Mouse (Mus musculus): ENCODE measurements at regions not wholly inside any gene's neighbourhood (a gene's known extent, or its start where the extent isn't known, plus 50 kb on each side); places are given as distances from the start of the nearest gene placed in this dataset.
"Not testable (repeated sequence)": the region's sequence is repeated elsewhere in the genome, so short reads cannot be mapped to it uniquely, and the experiment has no call there.

- H3K4me2 ChIP-seq (replicated peaks); H3K9ac ChIP-seq (replicated peaks); ATAC-seq (ENCODE audit: low FRiP score, low read depth); H3K27me3 ChIP-seq; H3K4me1 ChIP-seq; H3K27ac ChIP-seq (replicated peaks); H3K4me3 ChIP-seq; H3K36me3 ChIP-seq: not testable (repeated sequence)
- H3K9me3 ChIP-seq: 0 out of 2 replicates have a peak, but pooled peaks cover 13% of the 10 kb centered on the region
Observed at GRCm38 (mm10) chr8:19976461-19976860, 73.3 kb downstream of the Gm31371 start.

- ATAC-seq (ENCODE audit: low FRiP score, low read depth): peak; percentile 95
- H3K9ac ChIP-seq (replicated peaks): peak overlapping the region; percentile 46; the same call in 1 of the 2 replicates
- WGBS: 11% methylated on average over 35 of the region's 42 CpGs
- H3K36me3 ChIP-seq: no peaks in the 10 kb centered on the region
- H3K4me1 ChIP-seq: 0 out of 2 replicates have a peak, but pooled peaks cover 3% of the 10 kb centered on the region
- no peak overlapping the region for H3K27ac ChIP-seq (replicated peaks)
- H3K4me3 ChIP-seq: peak overlapping the region; percentile 44
- no peaks in the 10 kb centered on the region for H3K27me3 ChIP-seq
- H3K4me2 ChIP-seq (replicated peaks): peak overlapping the region; percentile 58
- H3K9me3 ChIP-seq: 0 out of 2 replicates have a peak, but pooled peaks cover 16% of the 10 kb centered on the region
Observed at GRCm38 (mm10) chr8:19979536-19980345, 76.5 kb downstream of the Gm31371 start.

- H3K27ac ChIP-seq (replicated peaks); H3K36me3 ChIP-seq; ATAC-seq (ENCODE audit: low FRiP score, low read depth); H3K27me3 ChIP-seq; H3K4me1 ChIP-seq: not testable (repeated sequence)
- Histone ChIP-seq H3K4me3 (peak overlapping the region; percentile 44), H3K9ac (replicated peaks) (peak overlapping the region; percentile 46; the same call in 1 of the 2 replicates), H3K9me3 (0 out of 2 replicates have a peak, but pooled peaks cover 14% of the 10 kb centered on the region), H3K4me2 (replicated peaks) (peak overlapping the region; percentile 58)
- 30% methylated on average over 26 of the region's 26 CpGs for WGBS
Observed at GRCm38 (mm10) chr8:19980346-19980726, 77.1 kb downstream of the Gm31371 start.

- WGBS: 87% methylated on average over 3 of the region's 3 CpGs
- H3K36me3 ChIP-seq; H3K27ac ChIP-seq (replicated peaks); H3K27me3 ChIP-seq; H3K4me3 ChIP-seq; H3K9ac ChIP-seq (replicated peaks); H3K9me3 ChIP-seq; ATAC-seq (ENCODE audit: low FRiP score, low read depth); H3K4me2 ChIP-seq (replicated peaks); H3K4me1 ChIP-seq: not testable (repeated sequence)
Observed at GRCm38 (mm10) chr8:20008106-20008505, 104.9 kb downstream of the Gm31371 start.

- H3K4me2 ChIP-seq (replicated peaks); H3K9ac ChIP-seq (replicated peaks); H3K4me3 ChIP-seq; H3K36me3 ChIP-seq; H3K27me3 ChIP-seq; H3K4me1 ChIP-seq; H3K27ac ChIP-seq (replicated peaks); H3K9me3 ChIP-seq; ATAC-seq (ENCODE audit: low FRiP score, low read depth): not testable (repeated sequence)
- WGBS: 74% methylated on average over 8 of the region's 8 CpGs
Observed at GRCm38 (mm10) chr8:20010947-20011346, 107.8 kb downstream of the Gm31371 start.

GRCm38 (mm10) chr8:20013278-20013677, 110.1 kb downstream of the Gm31371 start:
- H3K27ac ChIP-seq (replicated peaks); H3K36me3 ChIP-seq; H3K9me3 ChIP-seq; ATAC-seq (ENCODE audit: low FRiP score, low read depth); H3K4me3 ChIP-seq; H3K4me1 ChIP-seq; H3K27me3 ChIP-seq; H3K9ac ChIP-seq (replicated peaks); H3K4me2 ChIP-seq (replicated peaks): not testable (repeated sequence)
- WGBS: 82% methylated on average over 7 of the region's 7 CpGs

GRCm38 (mm10) chr8:20014451-20015130, 111.4 kb downstream of the Gm31371 start:
- not testable (repeated sequence) for ATAC-seq (ENCODE audit: low FRiP score, low read depth); H3K4me2 ChIP-seq (replicated peaks); H3K9me3 ChIP-seq; H3K36me3 ChIP-seq; H3K27me3 ChIP-seq; H3K9ac ChIP-seq (replicated peaks); H3K4me3 ChIP-seq; H3K27ac ChIP-seq (replicated peaks); H3K4me1 ChIP-seq
- 79% methylated on average over 5 of the region's 5 CpGs for WGBS

- not testable (repeated sequence) for H3K4me3 ChIP-seq; H3K9ac ChIP-seq (replicated peaks); ATAC-seq (ENCODE audit: low FRiP score, low read depth); H3K9me3 ChIP-seq; H3K4me1 ChIP-seq; H3K36me3 ChIP-seq; H3K4me2 ChIP-seq (replicated peaks); H3K27me3 ChIP-seq; H3K27ac ChIP-seq (replicated peaks)
- WGBS: 95% methylated on average over 6 of the region's 6 CpGs
Observed at GRCm38 (mm10) chr8:20015411-20016081, 112.4 kb downstream of the Gm31371 start.

- H3K36me3 ChIP-seq; H3K9ac ChIP-seq (replicated peaks); H3K27ac ChIP-seq (replicated peaks); H3K4me1 ChIP-seq; H3K4me3 ChIP-seq; H3K4me2 ChIP-seq (replicated peaks); H3K9me3 ChIP-seq; ATAC-seq (ENCODE audit: low FRiP score, low read depth); H3K27me3 ChIP-seq: not testable (repeated sequence)
- WGBS: 88% methylated on average over 17 of the region's 17 CpGs
Observed at GRCm38 (mm10) chr8:20016082-20016840, 113.1 kb downstream of the Gm31371 start.

GRCm38 (mm10) chr8:20025521-20025920, 122.3 kb downstream of the Gm31371 start:
- not testable (repeated sequence) for H3K9ac ChIP-seq (replicated peaks); H3K27me3 ChIP-seq; H3K9me3 ChIP-seq; H3K4me2 ChIP-seq (replicated peaks); H3K4me1 ChIP-seq; ATAC-seq (ENCODE audit: low FRiP score, low read depth); H3K4me3 ChIP-seq; H3K27ac ChIP-seq (replicated peaks); H3K36me3 ChIP-seq
- 78% methylated on average over 1 of the region's 2 CpGs for WGBS

GRCm38 (mm10) chr8:20027956-20028355, 124.8 kb downstream of the Gm31371 start:
- WGBS: 69% methylated on average over 2 of the region's 2 CpGs
- not testable (repeated sequence) for ATAC-seq (ENCODE audit: low FRiP score, low read depth); H3K27me3 ChIP-seq; H3K9ac ChIP-seq (replicated peaks); H3K4me3 ChIP-seq; H3K27ac ChIP-seq (replicated peaks); H3K36me3 ChIP-seq; H3K4me1 ChIP-seq; H3K9me3 ChIP-seq; H3K4me2 ChIP-seq (replicated peaks)

Data from midbrain, embryonic 12.5 days (tissue).